Mouse (Mus musculus): ENCODE results near the gene 1700125H20Rik.
"Not testable (repeated sequence)": the region's sequence is repeated elsewhere in the genome, so short reads cannot be mapped to it uniquely, and the experiment has no call there.

1700125H20Rik gene

DNA sequence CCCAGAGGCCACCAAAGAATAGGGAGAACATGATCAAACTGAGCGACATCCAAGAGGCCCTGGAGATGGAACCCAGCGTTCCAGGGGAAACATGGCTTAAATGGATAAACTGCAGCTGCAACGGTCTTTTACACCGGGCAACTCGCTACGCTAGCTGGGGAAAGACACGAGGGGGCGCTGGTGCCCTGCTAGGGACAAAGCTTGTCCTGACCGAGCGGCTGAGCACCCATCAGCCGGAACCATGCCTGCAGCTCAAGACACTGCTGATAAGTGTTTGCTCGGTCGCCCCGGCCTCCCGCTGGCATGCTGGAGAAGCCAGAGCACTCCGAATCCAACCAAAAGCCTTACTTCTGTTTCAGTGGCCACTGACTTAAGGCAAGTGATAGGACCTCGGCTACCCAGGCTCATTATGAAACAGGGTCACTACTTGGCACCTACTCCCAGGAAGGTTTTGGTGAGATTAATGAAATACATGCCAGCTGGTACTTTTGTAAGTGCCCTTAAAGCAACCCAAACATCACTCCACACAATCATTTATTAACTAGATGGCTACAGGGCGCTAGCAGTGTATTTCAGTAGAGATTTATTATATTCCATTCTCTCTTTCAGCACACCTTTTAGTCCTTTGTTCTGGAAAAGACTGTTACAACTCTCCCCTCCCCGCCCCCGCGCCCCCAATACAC lies at the start of gene 1700125H20Rik:
Gene 1700125H20Rik (plus strand): TSS at position 347 of the 683 bp plus-strand sequence.
- peak; percentile 73 for DNase-seq (ENCODE audit: low spot score)

- no peak for DNase-seq (ENCODE audit: low spot score)
These were observed 48.1 kb upstream of the 1700125H20Rik start for GRCm38 (mm10) chr11:85122073-85122472.

- DNase-seq (ENCODE audit: low spot score): no peak
These were observed 46.8 kb upstream of the 1700125H20Rik start for GRCm38 (mm10) chr11:85123267-85123992.

DNA sequence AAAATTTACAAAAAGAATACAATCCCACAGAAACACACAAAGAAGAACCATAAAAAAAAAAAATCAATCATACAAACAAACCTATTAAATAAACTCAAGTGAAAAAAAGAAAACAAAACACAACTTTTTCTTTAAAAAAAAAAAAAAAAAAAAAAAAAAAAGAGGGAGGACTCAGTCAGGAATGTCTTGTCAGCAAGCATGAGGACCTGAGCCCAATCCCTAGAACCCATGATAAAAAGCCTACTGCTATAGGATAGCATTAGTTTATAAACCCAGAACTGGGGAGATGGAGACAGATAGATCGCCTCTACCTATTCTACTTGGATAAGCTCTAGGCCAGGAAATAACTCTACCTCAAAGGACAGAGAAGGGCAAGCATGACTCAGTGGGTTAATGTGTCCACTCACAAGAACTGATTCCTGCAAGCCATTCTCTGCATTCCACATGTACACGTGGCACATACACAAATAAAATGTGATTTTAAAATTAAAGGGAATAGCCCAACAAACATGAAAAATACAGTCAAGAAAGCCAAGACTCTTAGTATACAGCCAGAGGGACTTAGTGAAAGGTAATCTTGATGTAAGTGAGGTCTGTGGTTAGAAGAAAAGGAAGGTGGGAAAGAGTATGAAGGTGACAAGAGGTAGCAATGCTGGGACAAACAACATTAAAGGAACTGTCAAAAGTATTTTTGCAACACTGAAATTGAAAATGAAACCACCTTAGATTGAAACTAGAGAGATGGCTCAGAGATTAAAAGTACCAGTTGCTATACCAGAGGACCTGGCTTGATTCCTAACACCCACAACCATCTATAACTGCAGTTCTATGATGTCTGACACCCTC lies 43.7 kb upstream of the 1700125H20Rik start:
- DNase-seq (ENCODE audit: low spot score): no peak

- no peak for DNase-seq (ENCODE audit: low spot score)
These were observed 41.3 kb upstream of the 1700125H20Rik start for GRCm38 (mm10) chr11:85128883-85129282.

- DNase-seq (ENCODE audit: low spot score): no peak
These were observed 38.7 kb upstream of the 1700125H20Rik start for GRCm38 (mm10) chr11:85131542-85131941.

DNA sequence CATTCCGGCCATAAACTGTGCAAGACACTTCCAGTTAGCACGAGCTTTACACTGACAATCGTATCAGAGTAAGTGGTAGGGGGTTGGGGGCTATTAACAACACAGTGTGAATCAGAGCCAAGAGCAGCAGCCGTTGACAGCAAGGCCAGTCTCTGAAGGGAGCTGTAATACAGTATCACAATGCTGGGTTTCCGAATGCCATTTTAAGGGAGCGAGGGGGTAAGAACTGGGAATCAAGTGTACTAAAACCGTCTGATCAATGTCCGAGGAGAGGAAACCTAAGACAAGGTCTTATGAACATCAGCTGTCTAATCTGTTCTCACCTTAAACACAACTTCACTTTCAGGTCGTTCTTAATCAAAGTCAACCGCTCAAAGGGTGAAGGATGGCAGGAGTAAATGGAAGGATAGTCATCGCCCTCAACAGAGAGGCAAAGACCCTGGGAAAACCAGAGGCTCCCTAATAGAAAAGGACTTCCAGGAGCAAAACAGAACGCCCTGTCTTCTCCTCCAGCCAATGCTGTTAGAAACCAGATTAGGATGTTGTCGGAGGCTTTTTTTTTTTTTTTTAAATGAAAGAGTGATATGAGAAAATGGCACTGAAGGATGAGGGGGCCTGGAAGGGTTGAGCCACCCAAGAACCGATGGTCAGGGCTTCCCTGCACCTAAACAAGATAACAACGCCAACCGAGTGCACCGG lies 31.3 kb upstream of the 1700125H20Rik start:
- DNase-seq (ENCODE audit: low spot score): no peak

DNA sequence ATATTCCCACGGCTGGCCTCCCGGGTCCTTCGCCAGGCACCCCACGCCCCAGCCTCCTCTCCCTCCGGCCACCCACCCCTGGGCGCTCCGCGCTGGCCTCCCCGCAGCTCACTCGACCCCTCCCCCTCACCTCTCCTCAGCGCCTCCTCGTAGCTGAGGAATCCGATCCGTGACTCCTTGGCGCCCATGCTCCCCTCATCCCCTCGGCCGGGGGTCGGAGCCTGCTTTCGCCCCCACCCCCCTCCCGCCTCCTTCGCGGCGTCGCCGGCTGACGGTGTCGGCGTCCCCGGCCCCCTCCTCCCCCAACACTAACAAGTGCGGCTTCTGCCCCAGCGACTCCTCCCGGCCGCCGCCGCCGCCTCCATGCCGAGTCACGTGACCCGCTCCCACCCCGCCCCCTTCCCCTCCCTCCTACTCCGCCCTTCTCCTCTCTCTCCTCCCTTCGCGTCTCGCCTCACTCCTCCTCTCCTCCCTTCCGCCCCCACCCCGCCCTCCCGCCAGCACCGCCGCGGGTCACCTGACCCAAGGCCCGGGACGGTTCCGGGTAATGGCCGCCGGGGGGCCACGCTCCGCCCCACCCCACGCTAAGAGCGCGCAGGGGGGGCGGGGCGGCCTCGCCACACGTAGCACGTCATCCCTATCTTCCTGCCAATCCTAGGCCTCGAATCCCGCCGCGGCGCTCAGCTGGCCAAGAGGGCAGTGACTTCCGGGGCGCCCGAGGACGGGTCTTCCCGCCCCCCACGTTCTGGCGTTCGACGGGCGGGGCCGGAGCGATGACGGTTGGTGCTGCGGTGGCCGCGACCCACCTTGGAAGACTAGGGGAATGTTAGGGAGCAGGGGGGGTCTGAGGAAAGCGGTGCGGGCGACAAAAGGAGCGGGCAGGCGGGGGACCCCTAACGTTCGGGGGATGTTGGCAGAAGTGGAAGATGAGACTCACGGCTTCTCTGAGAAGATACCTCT lies 30.3 kb upstream of the 1700125H20Rik start, which contains the start of gene Usp32:
Gene Usp32 (minus strand): TSS at position 581 of the 960 bp plus-strand sequence.
- peak; percentile 87 for DNase-seq (ENCODE audit: low spot score)

DNA sequence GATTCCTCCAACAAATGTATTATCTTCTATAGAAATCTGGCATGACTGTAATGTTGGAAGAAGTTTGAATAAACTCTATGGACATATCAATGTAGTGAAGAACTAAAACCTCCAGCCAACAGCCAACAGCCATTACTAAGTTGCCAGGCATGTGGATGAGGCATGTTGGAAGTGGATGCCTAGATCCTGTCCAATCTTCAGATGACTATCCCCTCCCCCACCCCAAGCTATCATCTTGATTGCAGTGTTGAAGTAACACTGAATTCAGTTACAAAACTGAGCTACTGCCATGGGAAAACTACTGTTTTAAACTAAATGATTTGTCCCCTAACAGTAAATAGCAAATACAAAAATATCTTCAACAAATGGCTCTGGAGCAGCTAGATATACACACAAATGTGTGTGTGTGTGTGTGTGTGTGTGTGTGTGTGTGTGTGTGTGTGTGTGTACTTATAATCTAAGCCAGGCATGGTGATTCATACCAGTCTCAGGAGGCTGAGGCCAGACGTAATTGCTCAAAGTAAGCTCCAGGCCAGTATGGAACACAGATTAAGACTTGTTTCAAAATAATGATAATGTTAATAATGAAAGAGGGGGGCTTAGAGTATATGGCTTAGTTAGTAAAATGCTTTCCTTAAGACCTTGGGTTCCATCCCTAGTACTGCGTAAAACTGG lies 17.8 kb upstream of the 1700125H20Rik start:
- no peak for DNase-seq (ENCODE audit: low spot score)

DNA sequence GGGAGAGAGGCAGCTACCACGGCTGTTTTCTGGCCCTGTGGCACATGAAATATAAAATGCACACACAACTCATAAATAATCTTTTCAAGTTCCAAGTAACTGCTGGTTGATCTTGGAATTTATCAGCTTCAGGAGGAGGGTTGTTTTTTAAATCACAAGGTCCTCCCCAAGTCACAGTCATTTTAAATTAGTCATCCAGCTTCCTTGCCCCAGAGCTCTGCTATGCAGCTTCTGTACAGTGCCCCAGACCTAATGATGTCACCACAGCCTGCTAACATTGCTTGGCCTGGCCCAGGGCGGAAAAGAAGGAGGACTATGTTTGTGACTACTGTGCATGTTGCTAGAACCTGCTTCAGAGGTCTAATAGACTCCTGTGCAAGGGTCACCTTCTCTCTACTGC lies 12.9 kb upstream of the 1700125H20Rik start:
- DNase-seq (ENCODE audit: low spot score): no peak

DNA sequence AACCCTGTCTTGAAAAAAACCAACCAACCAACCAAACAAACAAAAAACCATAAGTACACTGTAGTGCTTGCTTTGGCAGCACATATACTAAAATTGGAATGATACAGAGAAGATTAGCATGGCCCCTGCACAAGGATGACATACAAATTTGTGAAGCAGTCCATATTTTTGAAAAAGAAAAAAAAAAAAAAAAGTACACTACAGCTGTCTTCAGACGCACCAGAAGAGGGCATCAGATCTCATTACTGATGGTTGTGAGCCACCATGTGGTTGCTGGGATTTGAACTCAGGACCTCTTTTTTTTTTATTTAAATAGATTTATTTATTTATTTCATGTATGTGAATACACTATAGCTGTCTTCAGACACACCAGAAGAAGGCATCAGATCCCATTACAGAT lies 7.2 kb upstream of the 1700125H20Rik start:
- DNase-seq (ENCODE audit: low spot score): not testable (repeated sequence)

DNA sequence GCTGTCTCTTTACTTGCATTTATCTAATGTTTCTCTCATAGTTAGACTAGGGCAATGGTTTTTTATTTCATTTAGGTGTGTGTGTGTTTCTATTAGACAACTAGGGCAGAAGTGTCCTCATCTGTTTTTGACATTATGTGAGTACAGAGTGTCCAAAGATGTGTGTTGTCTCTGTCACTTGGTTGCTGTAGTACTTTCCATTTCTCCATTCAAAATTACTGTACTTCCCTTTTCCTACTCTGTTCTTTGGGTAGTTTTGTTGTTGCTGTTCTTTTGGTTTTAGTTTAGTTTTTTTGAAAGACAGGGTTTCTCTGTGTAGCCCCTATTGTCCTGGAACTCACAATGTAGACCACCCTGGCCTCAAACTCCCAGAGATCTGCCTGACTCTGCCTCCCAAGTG lies 5.8 kb upstream of the 1700125H20Rik start:
- DNase-seq (ENCODE audit: low spot score): no peak

- no peak for DNase-seq (ENCODE audit: low spot score)
These were observed 2.7 kb upstream of the 1700125H20Rik start for GRCm38 (mm10) chr11:85167503-85167902.

DNA sequence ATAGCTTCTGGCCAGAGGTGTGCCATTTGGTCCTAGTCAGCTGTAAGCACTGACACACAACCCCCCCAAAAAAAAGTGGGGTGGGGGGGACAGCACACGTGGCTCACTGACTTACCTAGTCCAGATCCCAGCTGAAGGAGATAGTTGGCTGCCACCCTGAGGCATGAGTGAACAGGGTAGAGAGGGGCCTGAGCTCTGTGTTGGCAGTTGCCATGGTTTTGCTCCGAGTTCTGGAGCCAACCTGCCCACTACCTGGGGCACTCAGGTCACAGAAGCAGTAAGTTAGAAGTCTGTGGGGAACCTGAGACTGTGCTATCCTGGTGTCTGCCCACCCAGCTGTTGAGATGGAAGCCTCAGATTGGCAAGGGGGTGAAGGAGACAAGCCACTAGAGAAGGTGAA lies 629 bp downstream of the 1700125H20Rik start:
- no peak for DNase-seq (ENCODE audit: low spot score)

- no peak for DNase-seq (ENCODE audit: low spot score)
These were observed 5.7 kb downstream of the 1700125H20Rik start for GRCm38 (mm10) chr11:85175941-85176340.

DNA sequence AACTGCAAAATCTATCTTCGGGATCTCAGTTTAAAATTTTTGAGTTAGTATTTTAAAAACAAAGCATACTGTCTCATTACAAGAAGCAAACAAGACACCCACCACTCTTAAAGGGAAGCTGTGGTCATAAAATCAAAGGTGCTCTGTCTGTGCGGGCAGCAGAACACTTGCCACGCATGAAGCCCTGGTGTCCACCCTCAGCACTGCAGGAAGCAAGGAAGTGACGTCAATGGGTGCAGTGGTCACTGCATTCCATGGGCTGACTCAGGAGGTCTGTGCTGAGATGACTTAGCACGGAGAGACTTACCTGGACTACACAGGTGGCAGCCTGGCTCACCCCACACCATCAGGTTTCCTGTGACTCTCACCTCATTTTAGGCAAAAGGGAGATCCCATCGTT lies 7.6 kb downstream of the 1700125H20Rik start:
- DNase-seq (ENCODE audit: low spot score): no peak

DNA sequence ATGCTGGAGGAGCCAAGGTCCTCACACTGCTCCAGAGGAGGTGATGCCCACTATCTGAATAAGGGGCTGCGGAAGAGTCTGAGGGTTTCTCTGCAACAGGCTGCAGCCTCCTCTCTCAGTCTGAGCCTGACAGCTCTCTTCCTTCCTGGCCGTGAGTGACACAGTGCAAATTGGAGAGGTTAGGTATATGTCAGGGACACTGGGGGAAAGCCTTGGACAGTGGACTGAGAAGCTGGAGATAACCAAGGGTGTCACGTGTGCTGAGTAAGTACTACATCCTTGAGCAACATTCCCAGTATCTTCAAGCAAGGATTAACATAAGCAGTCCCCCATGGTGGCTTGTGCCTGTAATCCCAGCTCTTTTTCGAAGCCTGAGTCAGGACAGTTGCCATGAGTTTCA lies 8.2 kb downstream of the 1700125H20Rik start:
- DNase-seq (ENCODE audit: low spot score): no peak

GRCm38 (mm10) chr11:85182617-85183283 lies 12.5 kb downstream of the 1700125H20Rik start:
- peak; percentile 17 for DNase-seq (ENCODE audit: low spot score)

- no peak for DNase-seq (ENCODE audit: low spot score)
These were observed 13.1 kb downstream of the 1700125H20Rik start for GRCm38 (mm10) chr11:85183284-85183779.

All from layer of hippocampus, adult 9-10 months (tissue).